Mouse (Mus musculus): ENCODE measurements around the gene Plppr2. TPM values are rescaled to one million over a fixed set of nuclear protein-coding genes. Genes with fewer than 3 reads are reported as not detected.

The Plppr2 gene
- total RNA-seq, 2 experiments from 2014 or later: 0.49 to 0.64 TPM

- intact Hi-C loops (cut with DNase I): no loop called here
- DNase-seq: no peak
These were observed 7.6 kb upstream of the Plppr2 start for GRCm38 (mm10) chr9:21929208-21929607.

GRCm38 (mm10) chr9:21932006-21932405 lies 4.8 kb upstream of the Plppr2 start:
- DNase-seq: no peak
- intact Hi-C loops (cut with DNase I): no loop called here

DNA sequence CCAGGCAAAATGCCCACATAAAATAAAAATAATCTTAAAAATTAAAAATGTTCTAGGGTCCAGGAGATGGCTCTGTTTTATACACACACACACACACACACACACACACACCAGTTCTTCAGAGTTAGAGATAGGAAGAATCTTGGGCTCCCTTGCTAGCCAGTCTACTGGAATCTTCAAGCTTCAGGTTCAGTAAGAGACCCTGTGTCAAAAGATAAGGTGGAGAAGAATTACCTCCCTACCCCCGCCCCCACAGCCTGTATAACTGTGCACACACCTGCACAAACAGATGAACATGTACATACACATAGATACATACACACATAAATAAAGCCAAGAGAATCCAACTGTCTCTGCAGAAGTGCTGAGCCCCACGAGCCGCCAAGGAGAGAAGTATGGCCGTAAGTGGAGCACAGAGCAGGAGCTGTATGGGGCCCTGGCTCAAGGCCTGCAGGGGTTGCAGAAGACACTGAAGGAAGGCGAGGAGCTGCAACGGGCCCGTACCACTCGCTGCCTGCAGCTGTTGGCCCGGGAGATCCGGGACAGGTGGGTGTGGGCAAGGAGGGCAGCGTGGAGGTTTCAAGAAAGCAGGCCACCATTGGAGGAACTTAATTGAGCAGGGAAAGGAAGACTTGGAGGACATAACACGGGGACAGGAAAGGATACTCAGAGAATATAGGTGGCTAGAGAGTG lies 4.2 kb upstream of the Plppr2 start:
- intact Hi-C loops (cut with DNase I): no loop called here
- no peak for DNase-seq

GRCm38 (mm10) chr9:21934021-21934420 lies 2.8 kb upstream of the Plppr2 start:
- intact Hi-C loops (cut with DNase I): no loop called here
- DNase-seq: no peak

GRCm38 (mm10) chr9:21935466-21936131 lies 1.2 kb upstream of the Plppr2 start:
- DNase-seq: no peak
- intact Hi-C loops (cut with DNase I): no loop called here

GRCm38 (mm10) chr9:21937711-21938175 lies 910 bp downstream of the Plppr2 start:
- intact Hi-C loops (cut with DNase I): no loop called here

DNA sequence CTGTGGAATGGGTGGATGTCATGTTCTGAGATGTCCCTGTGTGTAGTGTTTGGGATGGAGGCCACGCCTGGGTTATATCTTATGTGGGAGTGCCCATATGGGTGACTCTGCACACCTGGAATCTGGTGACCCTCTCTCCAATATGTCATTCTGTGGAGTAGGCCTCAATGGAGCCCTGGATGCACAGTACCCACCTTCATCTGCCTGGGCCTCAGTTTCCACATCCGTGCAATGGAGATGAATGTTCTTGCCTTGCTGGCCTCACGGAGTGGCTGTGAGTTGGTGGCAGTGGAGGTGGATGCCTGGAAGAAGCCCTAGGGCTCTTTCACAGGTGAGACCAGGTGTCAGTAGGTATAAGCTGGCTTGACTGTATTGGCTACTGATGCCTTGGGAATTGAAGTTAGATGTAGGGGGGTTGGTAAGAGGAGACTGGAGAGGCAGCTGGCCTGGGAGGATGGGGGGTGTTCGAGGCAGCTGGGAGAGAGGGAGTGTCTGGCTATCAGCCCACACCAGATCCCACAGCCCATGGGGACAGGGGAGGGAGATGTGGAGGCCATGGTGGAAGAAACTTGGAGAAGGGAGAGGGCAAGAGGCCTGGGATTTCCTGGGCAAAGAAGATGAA lies 1.5 kb downstream of the Plppr2 start:
- DNase-seq: no peak
- intact Hi-C loops (cut with DNase I): no loop called here

More at GRCm38 (mm10) chr9:21937711-21938175, 910 bp downstream of the Plppr2 start:
- DNase-seq: no peak

- intact Hi-C loops (cut with DNase I): no loop called here
- no peak for DNase-seq
These were observed 6.2 kb downstream of the Plppr2 start for GRCm38 (mm10) chr9:21943046-21943445.

DNA sequence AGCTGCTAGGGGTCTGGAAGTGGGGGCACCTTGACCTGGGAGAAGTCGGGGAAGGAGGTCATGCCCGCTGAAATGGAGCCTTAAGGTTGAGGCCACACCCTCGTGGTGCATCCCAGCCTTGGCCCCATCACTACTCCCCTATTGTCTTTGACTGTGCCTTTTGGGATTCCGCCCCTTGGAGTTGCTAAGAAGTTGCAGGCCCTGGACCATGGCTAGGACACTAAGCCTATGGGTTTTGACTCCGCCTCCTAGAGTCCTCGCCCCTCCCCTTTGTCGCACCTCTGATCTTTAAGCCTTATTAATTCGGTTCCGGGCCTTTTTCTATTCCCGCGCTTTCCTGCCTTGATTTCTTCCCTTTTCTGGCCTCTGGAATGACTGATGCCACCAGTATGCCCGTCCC lies 6.8 kb downstream of the Plppr2 start:
- DNase-seq: no peak
- intact Hi-C loops (cut with DNase I): no loop called here

DNA sequence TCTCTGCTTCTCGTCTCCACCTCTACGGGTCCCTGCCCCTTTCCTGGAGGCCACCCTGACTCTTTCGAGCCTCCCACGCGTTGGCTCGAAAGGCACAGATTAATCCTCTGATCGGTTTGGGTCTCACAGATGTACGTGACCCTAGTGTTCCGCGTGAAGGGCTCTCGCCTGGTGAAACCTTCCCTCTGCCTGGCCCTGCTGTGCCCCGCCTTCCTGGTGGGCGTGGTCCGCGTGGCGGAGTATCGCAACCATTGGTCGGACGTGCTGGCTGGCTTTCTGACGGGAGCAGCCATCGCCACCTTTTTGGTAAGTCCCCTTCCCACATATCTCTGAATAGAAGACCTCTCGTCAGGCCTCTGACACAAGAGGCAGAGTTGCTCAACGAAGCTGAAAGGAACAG lies 7.4 kb downstream of the Plppr2 start:
- no peak for DNase-seq
- intact Hi-C loops (cut with DNase I): no loop called here

DNA sequence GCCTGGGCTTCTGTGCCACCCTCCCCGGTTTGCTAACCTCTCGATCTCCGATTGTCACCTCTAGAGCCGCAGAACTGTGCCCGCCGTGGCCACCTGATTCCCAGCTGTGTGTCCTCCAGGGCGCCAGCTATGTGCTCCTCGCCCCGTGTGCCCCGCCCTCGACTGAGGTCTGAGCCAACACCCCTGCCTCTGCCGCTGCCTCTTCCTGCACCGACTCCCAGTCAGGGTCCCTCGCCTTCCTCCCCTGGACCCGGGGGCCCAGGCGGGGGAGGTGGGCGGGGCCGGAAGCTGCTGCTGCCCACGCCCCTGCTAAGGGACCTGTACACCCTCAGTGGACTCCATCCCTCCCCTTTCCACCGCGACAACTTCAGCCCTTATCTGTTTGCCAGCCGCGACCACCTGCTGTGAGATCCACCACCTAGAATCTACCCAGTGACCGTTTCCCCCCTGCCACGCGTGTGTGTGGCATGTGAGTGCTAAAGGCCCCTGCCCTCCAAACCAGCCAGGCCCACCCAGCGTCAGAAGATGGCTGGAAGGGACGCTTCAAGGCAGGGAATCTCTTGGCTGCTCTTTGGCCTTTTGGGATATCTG lies 10.8 kb downstream of the Plppr2 start:
- no peak for DNase-seq
- intact Hi-C loops (cut with DNase I): no loop called here

- intact Hi-C loops (cut with DNase I): no loop called here
- DNase-seq: no peak
These were observed 11.3 kb downstream of the Plppr2 start for GRCm38 (mm10) chr9:21948146-21948545.

DNA sequence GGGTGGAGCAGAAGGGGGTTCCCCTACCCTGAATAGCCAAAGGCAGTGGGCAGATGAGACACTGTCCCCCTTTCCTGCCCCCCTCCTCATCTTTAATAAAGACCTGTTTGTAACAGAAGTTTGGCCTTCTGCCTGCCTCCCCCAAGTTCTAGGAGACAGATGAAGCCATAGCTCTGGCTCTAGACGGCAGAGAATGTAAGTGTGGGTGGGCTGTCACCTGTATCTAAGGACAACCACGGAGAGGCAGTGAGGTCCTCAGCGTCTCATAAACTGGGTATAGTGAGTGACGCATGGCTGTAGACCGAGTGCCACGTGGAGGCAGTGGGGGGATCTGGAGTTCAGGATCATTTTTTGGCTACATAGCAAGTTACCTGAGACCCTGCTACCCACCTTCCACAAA lies 12.0 kb downstream of the Plppr2 start:
- DNase-seq: no peak
- intact Hi-C loops (cut with DNase I): no loop called here

- intact Hi-C loops (cut with DNase I): no loop called here
- DNase-seq: peak; percentile 56 to 68
These were observed 13.5 kb downstream of the Plppr2 start for GRCm38 (mm10) chr9:21950322-21950721.

DNA sequence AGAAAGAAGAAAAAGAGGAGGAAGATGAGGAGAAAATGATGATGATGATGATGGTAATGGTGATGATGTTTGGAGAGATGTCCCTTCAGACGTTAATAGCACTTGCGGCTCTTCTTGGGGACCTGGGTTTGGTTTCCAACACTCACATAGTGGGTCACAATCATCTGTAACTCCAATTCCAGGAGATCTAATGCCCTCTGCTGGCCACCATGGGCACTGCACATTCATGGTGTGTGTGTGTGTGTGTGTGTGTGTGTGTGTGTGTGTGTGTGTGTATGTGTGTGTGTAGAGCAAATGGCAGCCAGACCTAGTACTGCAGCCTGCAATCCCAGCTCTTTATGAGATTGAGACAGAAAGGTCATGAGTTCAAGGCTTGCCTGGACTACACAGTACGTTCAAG lies 15.1 kb downstream of the Plppr2 start:
- no peak for DNase-seq
- intact Hi-C loops (cut with DNase I): no loop called here

- intact Hi-C loops (cut with DNase I): no loop called here
- no peak for DNase-seq
These were observed 16.8 kb downstream of the Plppr2 start for GRCm38 (mm10) chr9:21953600-21953999.

DNA sequence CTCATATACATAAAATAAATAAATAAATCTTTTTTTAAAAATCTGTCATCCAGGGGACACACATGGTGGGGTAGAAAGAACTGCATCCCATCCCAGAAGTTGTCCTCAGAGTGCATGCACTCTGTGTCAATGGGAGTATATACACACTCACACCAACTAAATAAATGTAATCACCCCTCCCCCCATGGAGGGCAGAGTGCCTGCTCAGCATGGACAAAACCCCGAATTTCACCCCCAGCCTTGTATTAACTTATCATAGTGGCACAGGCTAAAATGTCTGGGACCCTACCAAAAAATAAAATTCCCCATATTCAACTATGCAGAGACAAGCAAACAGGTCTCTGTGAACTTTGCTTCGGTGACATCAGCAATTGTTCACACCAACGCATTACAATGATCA lies 17.8 kb downstream of the Plppr2 start:
- intact Hi-C loops (cut with DNase I): no loop called here
- DNase-seq: no peak

GRCm38 (mm10) chr9:21955225-21955569 lies 18.4 kb downstream of the Plppr2 start:
- no peak for DNase-seq
- intact Hi-C loops (cut with DNase I): no loop called here

GRCm38 (mm10) chr9:21955570-21956281 lies 18.9 kb downstream of the Plppr2 start, which contains the start of gene Swsap1:
Gene Swsap1 (plus strand): TSS chr9:21955755.
- DNase-seq: peak; percentile 96 to 100
- intact Hi-C loops (cut with DNase I): no loop called here

DNA sequence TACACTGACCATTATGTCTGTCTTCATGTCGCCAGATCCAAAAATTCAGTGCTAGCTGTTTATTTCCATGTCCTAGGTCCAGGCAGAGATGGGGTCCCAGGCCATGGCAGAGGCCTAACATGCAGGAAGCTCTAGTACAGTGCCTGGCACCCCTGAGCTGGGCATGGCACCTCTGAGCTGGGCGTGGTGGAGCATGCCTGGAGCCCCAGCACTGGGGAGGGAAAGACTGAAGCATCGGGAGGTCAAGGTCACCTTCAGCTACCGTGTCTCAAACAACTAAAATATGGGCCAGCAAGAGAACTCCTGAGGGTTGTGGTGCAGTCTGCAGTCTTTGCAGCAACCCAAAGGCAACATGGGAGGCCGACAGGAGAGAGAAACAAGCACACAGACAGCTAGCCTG lies 21.5 kb downstream of the Plppr2 start:
- no peak for DNase-seq
- intact Hi-C loops (cut with DNase I): no loop called here

DNA sequence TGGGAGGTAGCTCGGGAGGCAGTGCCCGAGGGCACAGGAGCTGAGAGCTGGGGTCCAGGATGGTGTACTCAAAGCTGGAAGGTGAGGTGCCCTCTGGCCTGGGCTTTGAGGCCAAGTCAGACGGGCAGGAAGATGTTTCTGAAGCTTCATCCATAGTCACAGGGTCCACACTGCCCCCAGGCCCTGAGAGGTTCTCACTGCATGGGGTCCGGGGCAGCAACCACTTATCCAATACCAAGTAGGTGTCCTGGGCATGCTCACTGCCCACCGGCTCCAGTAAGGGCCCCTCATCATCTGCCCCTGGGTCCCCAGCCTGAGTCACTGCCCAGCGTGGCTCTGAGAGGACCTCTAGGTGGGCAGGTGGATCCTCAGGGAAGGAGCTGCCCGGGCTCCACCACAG lies 22.4 kb downstream of the Plppr2 start:
- intact Hi-C loops (cut with DNase I): no loop called here
- DNase-seq: no peak

Data from gastrocnemius, postnatal 36 days (tissue).